Mouse (Mus musculus): ENCODE results near the gene Phc2.

DNA sequence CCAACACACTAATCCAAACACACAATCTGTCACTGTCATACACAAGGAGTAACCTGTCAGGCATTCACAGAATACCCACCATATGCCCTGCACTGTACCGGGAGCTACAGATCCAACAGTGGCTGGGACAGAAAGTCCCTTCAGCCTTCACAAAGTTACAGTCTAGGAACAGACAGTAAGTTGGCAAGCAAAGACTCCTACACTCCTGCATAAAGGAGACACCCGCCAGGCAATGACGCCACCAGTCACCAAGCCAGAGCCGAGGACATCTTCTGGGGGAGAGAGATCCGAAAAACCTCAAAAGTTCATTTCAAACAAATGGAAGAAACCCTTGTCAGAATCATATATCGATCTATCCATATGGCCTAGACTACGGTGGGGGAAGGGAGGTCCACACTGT lies 47.9 kb upstream of the Phc2 start:
- TF ChIP-seq POLR2A (IDR thresholded peaks at IDR 0.05; ENCODE audit: low read depth, low read length) (no peak), CTCF (conservative IDR thresholded peaks at IDR 0.05; ENCODE audit: insufficient read depth, insufficient read length, low read depth, low read length) (no peak)

Measured in kidney, adult 2 months (tissue).